Mouse (Mus musculus): ENCODE data around the gene Pdcd2l.
A peak's percentile ranks its signal among the peaks of the same experiment; 100 is the strongest.

The Pdcd2l gene

GRCm38 (mm10) chr7:34196132-34197128, at the start of gene Pdcd2l:
Pdcd2l (minus strand) TSS chr7:34196661.
- DNase-seq = peak; percentile 96

- no peak for DNase-seq
Measured at GRCm38 (mm10) chr7:34242176-34242575, 45.7 kb upstream of the Pdcd2l start.

- no peak for DNase-seq
Measured at GRCm38 (mm10) chr7:34238086-34238485, 41.6 kb upstream of the Pdcd2l start.

GRCm38 (mm10) chr7:34235602-34236001, 39.1 kb upstream of the Pdcd2l start:
- DNase-seq = no peak

- DNase-seq = no peak
Measured at GRCm38 (mm10) chr7:34234610-34235561, 38.4 kb upstream of the Pdcd2l start.

GRCm38 (mm10) chr7:34233909-34234609, 37.6 kb upstream of the Pdcd2l start:
- peak; percentile 99 for DNase-seq

GRCm38 (mm10) chr7:34232785-34233725, 36.6 kb upstream of the Pdcd2l start:
- no peak for DNase-seq

- peak; percentile 92 for DNase-seq
Measured at GRCm38 (mm10) chr7:34230116-34230515, 33.7 kb upstream of the Pdcd2l start, which contains the start of gene Gpi1. Gpi1 (minus strand) TSS chr7:34230336.

GRCm38 (mm10) chr7:34229691-34230111, 33.2 kb upstream of the Pdcd2l start:
- peak; percentile 71 for DNase-seq

GRCm38 (mm10) chr7:34229153-34229552, 32.7 kb upstream of the Pdcd2l start:
- no peak for DNase-seq

- peak; percentile 36 for DNase-seq
Measured at GRCm38 (mm10) chr7:34228641-34229040, 32.2 kb upstream of the Pdcd2l start.

- no peak for DNase-seq
Measured at GRCm38 (mm10) chr7:34226846-34227245, 30.4 kb upstream of the Pdcd2l start.

GRCm38 (mm10) chr7:34226086-34226485, 29.6 kb upstream of the Pdcd2l start:
- DNase-seq = peak; percentile 52

- DNase-seq = no peak
Measured at GRCm38 (mm10) chr7:34224308-34224707, 27.8 kb upstream of the Pdcd2l start.

GRCm38 (mm10) chr7:34222340-34222739, 25.9 kb upstream of the Pdcd2l start:
- DNase-seq = no peak

GRCm38 (mm10) chr7:34221594-34222250, 25.3 kb upstream of the Pdcd2l start:
- DNase-seq = no peak

GRCm38 (mm10) chr7:34218496-34218895, 22.0 kb upstream of the Pdcd2l start:
- DNase-seq = no peak

GRCm38 (mm10) chr7:34216474-34216873, 20.0 kb upstream of the Pdcd2l start:
- no peak for DNase-seq

GRCm38 (mm10) chr7:34215481-34215880, 19.0 kb upstream of the Pdcd2l start:
- no peak for DNase-seq

- no peak for DNase-seq
Measured at GRCm38 (mm10) chr7:34214644-34215043, 18.2 kb upstream of the Pdcd2l start.

GRCm38 (mm10) chr7:34213281-34213680, 16.8 kb upstream of the Pdcd2l start:
- DNase-seq = no peak
